Mouse (Mus musculus) skeletal muscle tissue, adult 2 months (tissue): ENCODE data around the gene Slc1a7.

ENCODE experiments used
- DNase-seq: peaks from one replicate; pipeline ENCODE4 v3.0.0-alpha.2; 2012; ENCODE audit warnings: low read depth, low spot score

Gene Slc1a7

DNA sequence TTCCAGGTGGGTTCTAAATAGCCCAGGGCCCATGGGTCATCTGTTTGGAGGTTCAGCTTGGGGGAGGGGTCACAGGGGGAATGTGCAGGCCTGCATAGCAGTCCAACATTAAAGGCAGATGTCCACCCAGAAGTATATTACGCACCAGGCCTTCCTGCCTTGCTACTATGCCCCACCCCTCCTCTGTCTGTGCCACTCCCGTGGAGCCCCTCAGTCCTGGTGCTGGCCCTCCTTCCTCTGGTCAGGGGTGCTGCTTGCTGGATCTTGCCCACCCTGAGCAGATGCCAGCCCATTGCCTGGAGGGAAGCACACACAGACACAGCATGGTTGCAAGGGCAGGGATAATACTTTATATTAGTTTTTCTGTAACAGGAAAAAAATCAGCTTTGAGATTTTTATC lies 46.3 kb downstream of the Slc1a7 start:
- DNase-seq, result no peak

DNA sequence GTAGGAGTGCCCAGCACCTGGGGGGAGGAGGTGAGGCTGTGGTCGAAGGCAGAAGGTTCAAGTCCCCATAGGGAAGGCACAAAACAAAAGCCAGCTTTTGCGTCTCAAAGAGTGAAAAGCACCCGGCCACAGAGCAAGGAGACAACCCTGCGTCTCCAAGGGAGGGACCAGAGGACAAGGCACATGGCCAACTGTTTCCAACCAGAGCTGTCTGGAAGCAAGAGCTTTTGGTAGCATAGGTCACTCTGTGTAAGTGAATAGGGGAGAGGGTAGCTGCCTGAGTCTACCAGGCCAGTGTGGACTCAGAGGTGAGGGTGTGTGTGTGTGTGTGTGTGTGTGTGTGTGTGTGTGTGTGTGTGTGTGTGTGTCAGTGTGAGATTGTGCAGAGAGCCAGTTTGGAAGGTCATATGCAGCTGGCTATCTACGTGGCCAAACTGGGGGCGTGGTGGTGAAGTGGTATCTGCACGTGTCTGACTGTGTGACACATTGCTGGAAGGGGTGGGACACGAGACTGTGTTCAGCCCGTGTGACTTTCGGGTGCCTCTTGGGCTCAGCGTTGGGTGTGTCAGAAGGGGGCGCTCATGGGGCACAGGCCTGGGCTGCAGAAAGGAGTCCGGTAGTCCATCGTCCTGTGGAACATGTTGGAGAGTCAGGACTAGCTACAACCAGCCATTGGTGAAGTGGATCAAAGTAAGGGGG lies 47.1 kb downstream of the Slc1a7 start:
- peak; percentile 90 for DNase-seq

DNA sequence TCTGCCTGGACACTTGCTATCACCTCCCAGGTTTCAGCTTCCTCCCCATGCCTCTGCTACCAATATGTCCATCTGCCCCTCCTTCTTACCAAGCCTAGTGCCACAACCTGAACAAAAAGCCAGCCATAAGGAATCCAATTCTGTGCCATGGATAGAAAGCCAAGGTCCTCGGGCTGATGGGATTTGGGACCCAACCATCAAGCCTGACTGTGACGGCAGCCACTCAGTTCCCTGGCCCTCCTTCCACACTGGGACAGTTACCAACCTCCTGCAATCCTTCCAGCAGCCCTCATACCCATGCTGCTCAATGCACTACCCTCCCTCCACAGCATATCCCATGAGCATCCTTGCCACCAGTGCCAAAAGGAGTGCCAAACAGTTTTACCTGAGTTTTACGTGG lies 48.2 kb downstream of the Slc1a7 start:
- DNase-seq, result no peak

GRCm38 (mm10) chr4:108017839-108018238 lies 49.7 kb downstream of the Slc1a7 start:
- DNase-seq, result no peak

DNA sequence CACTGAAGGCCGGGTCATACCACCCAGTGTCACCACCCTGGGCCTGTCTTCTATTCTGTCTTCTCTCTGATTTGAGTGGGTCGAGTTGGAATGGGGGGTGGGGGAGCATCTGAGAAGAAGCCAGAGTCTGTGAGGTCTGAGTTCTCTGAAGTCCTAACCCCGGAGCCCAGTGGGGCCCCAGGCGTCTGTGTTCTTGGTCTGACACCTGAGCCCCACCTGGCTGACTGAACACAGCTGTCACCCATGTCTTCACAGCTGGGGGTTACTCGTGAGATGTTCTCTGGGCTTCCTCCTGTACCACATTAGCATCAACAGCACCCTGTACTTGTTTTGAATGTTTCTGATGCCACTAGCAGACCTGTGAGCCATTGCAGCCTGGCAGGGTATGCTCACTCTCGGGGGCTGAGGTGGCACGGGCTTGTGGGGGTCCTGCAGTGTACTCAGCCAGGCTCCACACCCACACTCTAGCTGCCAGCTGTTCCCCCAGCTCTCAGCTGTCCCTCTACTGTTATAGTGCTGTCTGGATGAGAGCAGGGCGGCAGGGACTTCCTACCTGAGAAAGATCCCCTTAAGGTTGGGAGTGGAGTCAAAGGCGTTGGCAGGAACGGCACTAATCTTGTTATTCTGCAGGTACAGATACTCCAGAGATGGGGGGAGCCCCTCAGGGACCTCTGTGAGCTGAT lies 50.2 kb downstream of the Slc1a7 start:
- no peak for DNase-seq

GRCm38 (mm10) chr4:108018961-108019921 lies 51.1 kb downstream of the Slc1a7 start:
- DNase-seq, result no peak

DNA sequence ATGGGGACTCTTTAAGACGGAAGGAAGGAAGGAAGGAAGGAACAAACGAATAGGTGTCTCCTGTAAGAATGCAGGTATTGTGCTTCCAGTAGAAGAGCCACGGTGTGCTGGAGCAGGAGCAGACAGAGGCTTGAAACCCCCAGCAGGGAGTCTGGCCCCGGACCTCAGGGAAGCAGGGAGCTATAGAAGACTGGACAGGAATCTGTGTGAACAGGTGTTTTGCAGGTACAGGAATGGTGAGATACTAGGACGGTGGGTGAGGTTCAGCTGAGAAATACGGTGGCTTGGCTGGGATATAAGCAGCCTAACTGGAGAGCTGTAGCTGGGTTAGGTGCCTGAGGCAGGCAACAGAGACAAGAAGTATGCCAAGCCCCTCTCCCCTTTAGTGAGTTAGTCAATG lies 52.0 kb downstream of the Slc1a7 start:
- DNase-seq, result no peak

- no peak for DNase-seq
Observed at GRCm38 (mm10) chr4:108023186-108023585, 55.1 kb downstream of the Slc1a7 start.

DNA sequence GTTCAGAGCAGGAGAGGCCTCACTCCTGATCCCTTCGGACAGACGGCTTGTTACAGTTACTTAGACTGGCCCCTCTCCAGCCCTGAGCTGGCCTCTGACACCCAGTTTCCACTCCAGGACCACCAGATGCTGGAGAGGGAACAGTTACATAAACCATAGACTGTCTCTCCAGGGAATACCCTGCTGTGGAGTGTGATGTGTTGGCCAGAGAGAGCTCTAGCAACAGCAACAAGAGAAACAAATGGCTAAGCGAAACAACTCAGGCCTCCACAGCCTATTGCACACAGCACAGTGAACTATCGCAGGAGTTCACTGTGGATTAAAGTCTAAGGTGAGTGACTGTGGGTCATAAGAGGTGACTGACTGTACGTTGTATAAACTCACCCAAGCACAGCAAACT lies 56.5 kb downstream of the Slc1a7 start:
- peak; percentile 90 for DNase-seq

DNA sequence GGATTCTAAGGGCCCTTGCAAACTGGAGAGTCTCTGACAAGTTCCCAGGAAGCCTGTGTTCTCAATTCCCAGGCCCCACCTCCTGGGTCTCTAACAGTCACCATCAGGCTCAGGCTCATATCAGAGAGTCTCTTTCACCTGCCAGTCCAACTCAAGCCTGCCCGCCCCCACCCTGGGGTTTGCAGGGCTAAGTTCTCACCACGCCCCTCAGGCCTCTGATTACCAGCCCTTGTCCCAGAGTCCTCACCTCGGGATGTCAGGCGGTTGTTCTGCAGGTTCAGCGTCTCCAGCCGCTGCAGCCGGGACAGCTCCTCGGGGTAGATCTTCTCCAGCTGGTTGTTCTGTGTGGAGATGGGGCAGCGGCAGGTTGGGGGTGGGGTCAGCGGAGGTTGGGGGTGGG lies 57.1 kb downstream of the Slc1a7 start:
- no peak for DNase-seq

GRCm38 (mm10) chr4:108026193-108026592 lies 58.1 kb downstream of the Slc1a7 start:
- no peak for DNase-seq

DNA sequence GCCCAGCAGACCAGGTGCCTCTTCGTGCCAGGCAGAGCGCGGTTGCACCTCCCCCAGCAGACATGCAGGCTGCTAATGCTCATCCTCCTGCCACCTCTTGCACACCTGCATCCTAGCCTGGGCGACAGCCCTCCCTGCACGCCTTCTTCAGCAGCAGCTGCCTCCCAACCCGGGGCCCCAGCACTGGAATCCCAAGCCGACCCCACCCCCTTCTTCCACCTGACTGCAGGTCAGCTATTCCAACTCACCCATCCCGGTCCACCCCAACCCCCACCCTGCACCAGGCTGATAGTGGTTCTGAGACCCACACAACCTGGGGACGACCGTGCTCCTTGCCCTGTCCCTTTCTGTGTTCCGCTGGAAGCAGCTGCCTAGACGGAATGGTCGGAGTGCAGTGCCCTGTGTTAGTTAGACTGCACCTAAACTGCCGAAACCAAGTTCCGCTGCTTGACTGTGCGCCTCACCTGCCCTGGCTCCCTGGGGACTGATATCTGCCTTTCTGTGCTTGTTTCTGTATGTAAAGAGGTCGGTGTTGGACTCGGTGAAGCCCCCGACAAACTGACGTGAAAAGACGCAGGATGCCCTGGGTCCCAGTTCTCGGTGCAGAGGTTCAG lies 62.9 kb downstream of the Slc1a7 start:
- no peak for DNase-seq

DNA sequence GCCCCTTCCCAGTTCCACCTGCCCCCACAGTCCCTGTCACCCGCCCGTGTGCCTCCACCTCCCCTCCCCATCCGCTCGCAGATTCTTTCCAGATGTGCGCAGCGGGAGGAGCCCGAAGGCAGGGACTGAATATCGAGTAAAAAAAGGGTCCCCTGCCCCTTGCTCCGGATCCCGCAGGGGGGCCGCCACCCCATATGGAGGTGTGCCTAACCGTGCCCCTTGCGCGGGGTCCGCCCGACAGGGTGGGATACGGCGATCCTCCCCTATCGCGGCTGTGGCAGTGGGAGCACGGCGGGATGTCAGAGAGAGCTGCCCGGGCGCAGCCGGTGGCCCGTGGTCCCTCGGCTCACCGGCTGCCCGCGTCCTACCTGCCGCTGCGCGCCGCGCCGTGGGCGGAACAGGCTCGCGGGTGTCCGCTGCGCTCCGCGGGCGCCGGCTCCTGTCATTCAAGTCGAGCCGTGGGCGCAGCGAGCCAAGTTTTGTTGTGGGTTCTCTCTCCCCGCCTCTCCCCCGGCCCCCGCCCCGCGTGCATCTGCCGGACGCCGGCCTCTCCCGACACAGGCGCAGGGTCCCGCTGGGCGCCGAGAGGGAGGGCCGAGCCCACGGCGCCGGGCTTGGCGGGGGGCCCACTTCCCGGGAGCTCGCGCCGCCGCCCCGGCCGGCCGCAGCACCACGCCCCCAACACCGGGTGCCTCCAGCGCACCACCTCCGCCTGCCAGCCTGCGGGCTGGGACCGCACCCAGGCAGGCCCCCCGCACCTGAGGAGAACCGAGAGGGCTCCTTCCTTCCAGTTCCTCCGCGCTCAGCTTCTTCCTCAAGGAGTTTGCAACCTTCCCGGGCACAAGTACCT lies 63.6 kb downstream of the Slc1a7 start:
- no peak for DNase-seq

- no peak for DNase-seq
Observed at GRCm38 (mm10) chr4:108032352-108032849, 64.3 kb downstream of the Slc1a7 start.

GRCm38 (mm10) chr4:108033041-108033764 lies 65.1 kb downstream of the Slc1a7 start:
- no peak for DNase-seq

- DNase-seq, result peak; percentile 63
Observed at GRCm38 (mm10) chr4:108037027-108037426, 68.9 kb downstream of the Slc1a7 start.

GRCm38 (mm10) chr4:108045136-108046107 lies 77.3 kb downstream of the Slc1a7 start:
- DNase-seq, result no peak

GRCm38 (mm10) chr4:108046136-108046535 lies 78.0 kb downstream of the Slc1a7 start:
- DNase-seq, result no peak
